ENCODE assay signal across 12 mouse cellular contexts in the genomic region with DNA sequence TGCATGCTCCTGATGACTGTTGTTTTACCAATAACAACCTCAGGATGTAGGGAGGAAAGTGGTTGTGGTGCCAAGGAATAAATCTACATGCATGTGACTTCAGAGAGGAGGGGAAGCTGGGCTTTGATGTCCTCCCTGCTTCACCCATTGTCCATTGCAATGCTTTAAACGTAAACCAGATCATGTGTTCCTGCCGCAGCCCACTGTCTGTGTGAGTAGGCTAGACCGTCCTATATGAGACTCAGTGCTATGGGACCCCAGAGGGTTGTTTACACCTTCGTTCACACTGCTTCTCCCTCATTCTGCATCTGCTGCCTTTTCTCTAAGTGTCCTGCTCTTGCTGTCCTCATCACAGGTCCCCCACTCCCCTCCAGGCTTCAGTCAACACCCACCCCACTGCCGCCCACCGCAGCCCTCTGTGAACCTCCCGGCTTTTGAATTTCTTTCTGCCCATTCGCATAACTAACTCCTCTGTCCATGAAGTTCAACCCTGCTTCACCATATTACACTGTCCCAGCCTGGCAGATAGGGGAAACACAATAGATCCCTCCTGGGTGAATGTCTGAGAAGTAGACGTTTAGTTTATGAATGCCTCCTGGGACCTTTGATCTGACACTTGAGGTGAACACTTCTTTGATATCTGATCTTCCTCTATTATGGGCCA.
DNase-seq lines count a peak whose midpoint lies in the region; ATAC-seq and TF ChIP-seq lines count a peak whose summit lies in the region.
"Had no signal": no experiment of that assay in that cellular context is flagged by ENCODE, and none has a peak within 500 bp of the region (broad histone marks: within the 10 kb centered on the region; RNA-seq: fewer than 3 reads in every experiment).

No protein-coding gene starts in this region.

- no peak for TF ChIP-seq POLR2A in limb, embryonic 14.5 days (IDR thresholded peaks at IDR 0.05; ENCODE audit: borderline replicate concordance, extremely low read depth, insufficient read depth, insufficient read length)

- no peak overlapping the region for H3K4me3 ChIP-seq in layer of hippocampus, adult 2 months
- no peak overlapping the region for H3K4me3 ChIP-seq in hindbrain, embryonic 12.5 days
- no peak overlapping the region for H3K4me3 ChIP-seq in limb, embryonic 14.5 days (replicated peaks; ENCODE audit: low read length)
- no peak overlapping the region for H3K4me3 ChIP-seq in neural tube, embryonic 13.5 days

- H3K27ac ChIP-seq in layer of hippocampus, adult 2 months = peak overlapping the region; percentile 93
- H3K27ac ChIP-seq in hindbrain, embryonic 12.5 days = peak overlapping the region; percentile 92
- H3K27ac ChIP-seq in limb, embryonic 14.5 days (replicated peaks; ENCODE audit: low read depth, low read length) = no peak overlapping the region
- H3K27ac ChIP-seq in neural tube, embryonic 13.5 days (replicated peaks) = peak overlapping the region; percentile 93

- no peak overlapping the region for H3K9ac ChIP-seq in hindbrain, embryonic 12.5 days
- H3K9ac ChIP-seq in limb, embryonic 14.5 days (ENCODE audit: low read depth, low read length, severe bottlenecking) = no peak overlapping the region
- no peak overlapping the region; the same call in 1 of the 2 replicates for H3K9ac ChIP-seq in neural tube, embryonic 13.5 days

- no peaks in the 10 kb centered on the region for H3K36me3 ChIP-seq in hindbrain, embryonic 12.5 days
- no peaks in the 10 kb centered on the region for H3K36me3 ChIP-seq in limb, embryonic 14.5 days (ENCODE audit: control insufficient read depth, insufficient read depth, low read length)
- no peaks in the 10 kb centered on the region for H3K36me3 ChIP-seq in neural tube, embryonic 13.5 days

- TF ChIP-seq CTCF in layer of hippocampus, adult 2 months (conservative IDR thresholded peaks at IDR 0.05) = no peak

- 52% methylated on average over 9 of the region's 9 CpGs for WGBS in hindbrain, embryonic 12.5 days
- 65% methylated on average over 9 of the region's 9 CpGs for WGBS in limb, embryonic 14.5 days
- WGBS in neural tube, embryonic 13.5 days = 42% methylated on average over 9 of the region's 9 CpGs

- peaks cover 19% of the 10 kb centered on the region for H3K4me1 ChIP-seq in hindbrain, embryonic 12.5 days
- peaks cover 9% of the 10 kb centered on the region; the same call in 1 of the 2 replicates for H3K4me1 ChIP-seq in limb, embryonic 14.5 days (ENCODE audit: control insufficient read depth, insufficient read depth, low read length)
- H3K4me1 ChIP-seq in neural tube, embryonic 13.5 days (replicated peaks) = peaks cover 34% of the 10 kb centered on the region

- no peak overlapping the region for H3K4me2 ChIP-seq in hindbrain, embryonic 12.5 days (replicated peaks)
- H3K4me2 ChIP-seq in limb, embryonic 14.5 days (replicated peaks; ENCODE audit: low read depth, low read length, severe bottlenecking) = no peak overlapping the region
- no peak overlapping the region for H3K4me2 ChIP-seq in neural tube, embryonic 13.5 days

- H3K27me3 ChIP-seq in hindbrain, embryonic 12.5 days = no peaks in the 10 kb centered on the region
- H3K27me3 ChIP-seq in limb, embryonic 14.5 days (ENCODE audit: control insufficient read depth, insufficient read depth, low read length) = no peaks in the 10 kb centered on the region
- no peaks in the 10 kb centered on the region for H3K27me3 ChIP-seq in neural tube, embryonic 13.5 days

- peak; percentile 62 for ATAC-seq in hindbrain, embryonic 12.5 days (ENCODE audit: low FRiP score)
- 0 out of 2 replicates have a peak, but pooled peaks have one; percentile 12 for ATAC-seq in limb, embryonic 14.5 days (ENCODE audit: low FRiP score, low read depth)
- peak; percentile 73 for ATAC-seq in neural tube, embryonic 13.5 days (ENCODE audit: low read depth)

- intact Hi-C loops in left cerebral cortex, postnatal 10 days (cut with DNase I) = no loop called here
- intact Hi-C loops in heart, postnatal 10 days (cut with DNase I) = no loop called here

- no peaks in the 10 kb centered on the region for H3K9me3 ChIP-seq in hindbrain, embryonic 12.5 days (replicated peaks)
- H3K9me3 ChIP-seq in limb, embryonic 14.5 days (ENCODE audit: control insufficient read depth, low read length) = no peaks in the 10 kb centered on the region
- no peaks in the 10 kb centered on the region for H3K9me3 ChIP-seq in neural tube, embryonic 13.5 days

- no peak for DNase-seq in layer of hippocampus, adult 2 months (ENCODE audit: low spot score in 2 of 2)
- no peak for DNase-seq in layer of hippocampus, adult 11-12 months (ENCODE audit: low spot score)
- DNase-seq in limb, embryonic 14.5 days (ENCODE audit: low spot score) = no peak
- DNase-seq in left cerebral cortex, postnatal 10 days (ENCODE audit: extremely low spot score in 1 of 2, low spot score in 2 of 2) = no peak
- no peak for DNase-seq in heart, postnatal 10 days
- no peak for DNase-seq in frontal cortex, postnatal 10 days (ENCODE audit: low spot score in 2 of 2)
- DNase-seq: cerebellum, adult 18-20 months; heart, postnatal 4 days; kidney, adult 2 months; liver had no signal

Comparison
In these comparisons a context has a peak if more than half of its experiments do, and no peak if none do; other contexts are left out.
1. ATAC-seq: peak in every context shown above with its lines; median percentile 73 in neural tube, embryonic 13.5 days; 62 in hindbrain, embryonic 12.5 days; 12 in limb, embryonic 14.5 days.